Mouse (Mus musculus): ENCODE data around the gene Map10.

DNA sequence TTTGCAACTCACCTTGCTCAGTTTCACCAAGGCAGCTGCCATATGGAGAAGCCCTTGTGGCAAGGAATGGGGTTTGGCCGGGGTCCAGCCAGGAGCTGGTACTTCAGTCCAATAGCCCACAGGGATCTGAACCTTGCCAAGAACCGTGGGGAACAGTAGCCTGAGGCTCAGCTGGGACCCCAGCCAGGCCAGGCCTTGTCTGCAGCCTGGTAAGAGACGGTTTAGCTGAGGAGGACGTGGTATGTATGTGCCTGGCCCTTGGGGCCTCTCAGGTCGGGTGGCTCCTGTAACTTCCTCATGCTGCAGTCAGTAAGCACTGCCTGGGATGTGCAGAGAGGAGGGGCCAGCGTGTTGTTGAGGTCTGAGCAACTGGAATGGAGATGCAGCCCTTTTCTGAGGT, 27.8 kb upstream of the Map10 start:
- TF ChIP-seq POLR2A (IDR thresholded peaks at IDR 0.05; ENCODE audit: low read depth, low read length) (no peak), CTCF (IDR thresholded peaks at IDR 0.05; ENCODE audit: extremely low read depth, insufficient read depth, insufficient read length, insufficient replicate concordance) (no peak)

Measured in spleen, adult 2 months (tissue).